Mouse (Mus musculus) testis, adult 2 months (tissue): Measurements from ENCODE around the gene Top1. TPM values are rescaled to one million over a fixed set of nuclear protein-coding genes. Genes with fewer than 3 reads are reported as not detected.

Experiments
- H3K27ac ChIP-seq: fragments of 200-500 bp; 2 replicates; pipeline ENCODE4 v1.5.1; 2012; ENCODE audit warnings: low read depth, low read length; ENCODE audit not compliant: control insufficient read depth, insufficient read depth
- H3K27me3 ChIP-seq: fragments of 200-500 bp; 2 replicates; pipeline ENCODE4 v1.6.1; 2012; ENCODE audit warnings: mild to moderate bottlenecking, low read length, moderate library complexity; ENCODE audit not compliant: control insufficient read depth, insufficient read depth
- H3K36me3 ChIP-seq: fragments of 200-500 bp; 2 replicates; pipeline ENCODE4 v1.6.1; 2012; ENCODE audit warnings: mild to moderate bottlenecking, low read length; ENCODE audit not compliant: control insufficient read depth, insufficient read depth
- H3K4me1 ChIP-seq: fragments of 200-500 bp; 2 replicates; pipeline ENCODE4 v1.6.1; 2012; ENCODE audit warnings: low read length; ENCODE audit not compliant: control insufficient read depth, insufficient read depth
- H3K4me3 ChIP-seq: fragments of 200-500 bp; 2 replicates; pipeline ENCODE4 v1.5.1; 2012; ENCODE audit warnings: low read depth, mild to moderate bottlenecking, low read length, moderate library complexity, mixed read lengths; ENCODE audit not compliant: control insufficient read depth
- CTCF ChIP-seq: fragments of 200-500 bp; IDR thresholded peaks from 2 replicates; pipeline ENCODE4 v1.5.1; 2012; ENCODE audit warnings: low read depth, mild to moderate bottlenecking, inconsistent platforms, low read length, moderate library complexity; ENCODE audit not compliant: control insufficient read depth, insufficient read depth, insufficient replicate concordance
- POLR2A ChIP-seq: fragments of 200-500 bp; IDR thresholded peaks from 2 replicates; pipeline ENCODE4 v1.6.1; 2012; ENCODE audit warnings: low read depth, mild to moderate bottlenecking, inconsistent platforms, low read length, moderate library complexity; ENCODE audit not compliant: control insufficient read depth
- polyA plus RNA-seq: library from polyadenylated mRNA; depleted of rRNA; stranded (reverse); fragments of >200 nt; gene quantifications from 2 replicates; pipeline ENCODE4 v1.2.3, GENCODE M21; 2012

Gene Top1
- polyA plus RNA-seq, 1 experiment: 7.0 TPM

DNA sequence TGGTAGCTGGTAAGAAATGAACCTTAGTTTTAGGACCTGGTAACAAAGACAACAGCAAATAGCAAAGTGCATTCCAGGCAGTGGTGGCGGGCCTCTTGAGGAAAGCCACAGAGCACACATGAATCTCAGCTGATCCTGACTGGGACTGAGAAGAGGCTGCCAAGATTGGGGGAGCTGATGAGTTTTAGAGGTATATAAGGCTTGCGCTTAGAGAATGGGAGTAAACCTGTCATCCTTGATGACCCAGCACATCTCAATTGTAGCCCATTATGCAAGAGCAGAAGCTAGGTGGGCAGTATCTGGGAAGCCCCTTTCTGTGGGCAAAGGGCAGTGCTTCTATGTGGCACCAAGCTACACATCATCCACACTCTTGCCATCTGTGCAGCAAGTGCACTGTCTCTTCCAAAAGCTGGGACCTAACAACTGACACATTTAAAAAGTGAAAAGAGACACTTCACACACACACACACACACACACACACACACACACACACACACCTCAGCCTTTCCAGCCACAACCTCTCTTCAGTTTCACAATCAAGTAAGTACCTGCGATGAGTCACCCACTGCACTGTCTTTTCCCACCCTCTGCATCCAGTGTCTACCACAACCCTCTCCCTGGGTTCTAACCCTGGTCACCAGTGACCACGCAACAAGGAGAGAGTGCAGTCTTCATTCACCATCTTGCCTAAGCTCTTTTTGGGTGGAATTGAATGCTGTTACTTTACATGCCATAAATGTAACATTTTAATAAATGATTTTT lies 78.1 kb downstream of the Top1 start:
- no peak overlapping the region for H3K4me3 ChIP-seq
- no peaks in the 10 kb centered on the region for H3K27me3 ChIP-seq
- TF ChIP-seq POLR2A: no peak
- TF ChIP-seq CTCF: no peak
- H3K36me3 ChIP-seq: peaks cover 3% of the 10 kb centered on the region
- H3K4me1 ChIP-seq: no peaks in the 10 kb centered on the region
- H3K27ac ChIP-seq: no peak overlapping the region

DNA sequence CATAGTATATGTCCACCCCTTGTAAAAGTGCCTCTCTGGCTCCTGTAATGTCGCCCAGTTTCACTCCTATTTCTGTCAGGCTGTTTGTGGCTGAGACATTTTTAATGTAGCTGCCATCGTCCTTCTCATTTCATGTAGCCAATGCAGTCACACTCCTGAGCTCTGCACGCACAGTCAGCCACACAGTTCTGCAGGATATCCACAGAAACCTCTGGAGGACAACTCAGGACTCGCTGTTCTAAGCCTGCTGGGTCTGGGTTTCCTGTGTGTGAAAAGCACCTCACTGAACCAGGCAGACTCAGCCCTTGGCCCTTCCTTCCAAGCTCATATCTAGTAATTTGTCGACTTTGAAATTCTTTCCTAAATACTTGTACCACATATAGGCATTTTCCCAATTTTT lies 78.8 kb downstream of the Top1 start:
- Histone ChIP-seq H3K27ac (no peak overlapping the region), H3K4me1 (no peaks in the 10 kb centered on the region), H3K4me3 (no peak overlapping the region), H3K36me3 (peaks cover 2% of the 10 kb centered on the region; the same call in 1 of the 2 replicates), H3K27me3 (no peaks in the 10 kb centered on the region)
- TF ChIP-seq CTCF: no peak
- TF ChIP-seq POLR2A: no peak

DNA sequence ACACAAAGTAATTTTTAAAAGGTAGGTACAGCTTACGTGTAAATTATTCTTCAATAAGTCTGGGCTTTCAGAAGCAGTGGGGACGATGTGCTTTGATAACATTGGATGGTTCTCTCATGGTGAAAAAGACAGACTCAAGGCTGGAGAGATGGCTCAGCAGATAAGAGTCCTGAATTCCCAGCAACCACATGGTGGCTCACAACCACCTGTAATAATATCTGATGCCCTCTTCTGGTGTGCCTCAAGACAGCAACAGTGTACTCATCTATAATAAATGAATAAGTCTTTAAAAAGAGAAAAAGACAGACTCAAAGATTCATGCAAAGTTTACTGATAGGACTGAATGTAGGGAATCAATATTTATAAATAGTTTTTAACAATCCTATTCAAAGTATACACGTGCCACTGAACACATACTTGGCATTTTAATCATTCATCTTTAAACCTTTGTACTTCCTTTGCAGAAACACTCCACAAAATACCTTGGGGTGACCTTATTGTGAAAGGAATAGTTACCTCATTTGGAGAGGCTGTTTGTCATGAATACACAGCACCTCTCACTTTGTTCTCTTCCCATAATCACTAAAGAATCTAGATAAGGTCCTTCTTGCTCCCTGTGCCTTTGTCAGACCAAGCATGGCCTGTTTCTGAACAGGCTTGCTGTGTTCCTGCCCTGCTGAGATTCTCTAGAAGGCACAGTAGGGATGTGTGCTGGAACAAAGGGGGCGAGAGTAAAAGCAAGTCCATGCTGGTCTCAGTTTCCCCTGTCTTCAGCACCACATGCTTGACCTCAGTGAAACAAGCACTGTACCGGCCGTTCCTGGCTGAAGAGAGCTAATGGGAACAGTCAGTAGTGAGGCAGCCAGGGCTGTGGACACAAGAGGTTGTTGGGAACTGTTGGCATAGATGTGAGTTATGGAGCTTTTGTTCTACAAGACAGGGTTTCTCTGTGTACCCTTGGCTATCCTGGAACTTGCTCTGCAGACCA lies 80.5 kb downstream of the Top1 start:
- Histone ChIP-seq H3K27me3 (no peaks in the 10 kb centered on the region), H3K4me3 (no peak overlapping the region), H3K36me3 (no peaks in the 10 kb centered on the region; the same call in 1 of the 2 replicates), H3K4me1 (peaks cover 5% of the 10 kb centered on the region), H3K27ac (no peak overlapping the region)
- no peak for TF ChIP-seq POLR2A
- no peak for TF ChIP-seq CTCF

DNA sequence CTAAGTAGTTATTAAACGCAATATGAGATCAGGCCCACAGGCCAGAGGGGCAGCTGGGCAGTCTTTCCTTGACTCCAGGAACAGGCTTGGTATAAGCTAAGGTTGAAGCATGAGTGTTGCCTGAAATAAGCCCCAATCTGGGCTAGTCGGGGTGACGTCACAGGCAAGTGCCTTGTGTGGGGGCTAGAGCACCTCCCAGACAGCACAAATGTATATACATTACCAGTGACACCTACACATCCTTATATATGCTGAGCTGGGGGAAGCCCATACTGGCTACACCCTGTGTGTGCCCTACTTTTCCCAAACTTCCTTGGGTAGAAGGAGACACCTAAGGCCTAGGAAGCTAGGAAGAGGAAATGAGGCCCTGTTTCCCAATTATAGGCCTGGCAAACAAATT lies 83.3 kb downstream of the Top1 start:
- Histone ChIP-seq H3K4me3 (no peak overlapping the region), H3K27me3 (no peaks in the 10 kb centered on the region), H3K36me3 (no peaks in the 10 kb centered on the region), H3K27ac (no peak overlapping the region), H3K4me1 (peaks cover 12% of the 10 kb centered on the region)
- TF ChIP-seq POLR2A (no peak), CTCF (no peak)

DNA sequence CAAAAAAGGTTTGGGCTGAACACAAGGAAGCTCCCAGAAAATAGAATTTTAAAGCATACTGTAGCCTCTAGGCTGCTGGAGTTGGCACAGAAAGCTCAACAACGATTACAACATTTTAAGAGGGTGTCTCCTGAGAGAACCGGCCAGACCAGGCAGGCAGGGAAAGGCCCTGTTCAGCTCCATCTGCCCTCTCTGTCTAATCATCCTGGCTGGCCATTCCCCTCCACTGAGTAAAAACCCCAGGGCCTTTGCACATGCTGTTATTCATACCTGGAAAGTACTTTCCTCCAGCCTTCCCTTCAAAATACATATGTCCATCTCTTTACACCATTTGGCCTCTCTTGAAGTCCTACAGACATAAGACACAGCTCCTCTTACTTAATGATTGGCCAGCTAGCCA lies 83.7 kb downstream of the Top1 start:
- no peaks in the 10 kb centered on the region for H3K36me3 ChIP-seq
- peaks cover 12% of the 10 kb centered on the region for H3K4me1 ChIP-seq
- no peak overlapping the region for H3K27ac ChIP-seq
- no peak overlapping the region for H3K4me3 ChIP-seq
- no peak for TF ChIP-seq CTCF
- TF ChIP-seq POLR2A: no peak
- no peaks in the 10 kb centered on the region for H3K27me3 ChIP-seq

DNA sequence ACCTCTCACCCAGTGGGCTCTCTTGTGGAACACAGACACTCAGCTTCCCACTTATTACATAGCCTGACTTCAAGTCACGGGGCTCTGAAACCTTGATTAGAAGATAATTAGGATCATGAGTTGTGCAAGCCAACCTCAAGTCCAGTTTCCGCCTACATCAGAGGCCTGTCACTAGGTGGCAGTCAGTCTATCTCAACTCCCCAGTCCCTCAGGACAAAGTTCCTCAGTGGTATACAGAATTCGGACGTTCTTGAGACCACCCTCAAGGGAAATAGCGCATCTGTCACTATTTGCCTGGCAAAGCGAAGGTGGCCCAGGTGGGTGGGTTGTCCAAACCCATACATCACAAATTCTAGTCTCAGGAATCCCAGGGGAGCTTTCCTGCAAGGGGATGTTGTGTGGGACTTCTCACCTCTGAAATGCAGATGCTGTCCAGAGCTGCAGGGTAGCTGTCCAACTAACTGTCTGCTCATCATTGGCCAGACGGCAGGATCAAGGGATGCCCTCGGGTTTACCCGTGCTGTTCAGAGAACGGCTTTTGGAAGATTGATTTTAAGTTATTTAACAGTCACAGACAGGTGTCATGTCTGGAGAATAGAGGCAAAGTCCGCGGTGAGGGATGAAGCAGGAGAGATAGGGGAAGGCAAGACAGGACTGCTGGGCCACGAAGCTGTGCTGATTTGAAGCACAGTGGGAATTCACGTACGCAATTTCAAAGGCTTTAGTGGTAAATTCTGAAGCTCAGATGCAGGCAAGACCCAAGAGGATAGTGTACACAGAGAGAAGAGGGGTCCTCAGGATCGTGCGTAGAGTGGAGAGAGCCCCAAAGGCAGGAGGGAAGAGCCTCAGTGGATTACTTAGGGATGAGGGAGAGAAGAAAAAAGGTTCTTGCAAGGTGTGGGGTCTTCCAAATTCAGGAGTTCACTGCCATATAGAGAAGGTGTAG lies 84.4 kb downstream of the Top1 start:
- H3K4me3 ChIP-seq: peak overlapping the region; percentile 92
- peaks cover 12% of the 10 kb centered on the region for H3K4me1 ChIP-seq
- no peaks in the 10 kb centered on the region for H3K27me3 ChIP-seq
- no peak overlapping the region for H3K27ac ChIP-seq
- H3K36me3 ChIP-seq: no peaks in the 10 kb centered on the region
- TF ChIP-seq CTCF: no peak
- TF ChIP-seq POLR2A: no peak

DNA sequence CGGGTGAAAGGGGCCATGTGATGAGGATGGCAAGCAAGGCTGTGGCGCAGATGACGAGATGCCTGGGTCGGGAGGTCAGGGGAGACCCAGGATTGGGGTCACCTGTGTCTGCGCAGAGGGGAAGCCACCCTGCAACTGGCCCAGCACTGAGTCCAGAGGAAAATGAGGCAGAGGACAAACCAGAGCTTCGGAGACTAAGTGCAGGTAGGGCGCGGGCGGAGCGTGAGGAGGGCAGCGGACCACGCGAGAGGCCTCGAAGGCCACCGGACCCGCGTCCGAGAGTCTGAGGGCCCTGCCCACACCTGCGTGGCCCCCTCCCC lies 85.1 kb downstream of the Top1 start:
- H3K4me3 ChIP-seq: peak overlapping the region; percentile 92
- TF ChIP-seq POLR2A (no peak), CTCF (no peak)
- H3K27ac ChIP-seq: no peak overlapping the region
- H3K4me1 ChIP-seq: peaks cover 12% of the 10 kb centered on the region
- H3K27me3 ChIP-seq: no peaks in the 10 kb centered on the region
- H3K36me3 ChIP-seq: no peaks in the 10 kb centered on the region
